Mouse (Mus musculus): ENCODE data around the gene Tbc1d8.

DNA sequence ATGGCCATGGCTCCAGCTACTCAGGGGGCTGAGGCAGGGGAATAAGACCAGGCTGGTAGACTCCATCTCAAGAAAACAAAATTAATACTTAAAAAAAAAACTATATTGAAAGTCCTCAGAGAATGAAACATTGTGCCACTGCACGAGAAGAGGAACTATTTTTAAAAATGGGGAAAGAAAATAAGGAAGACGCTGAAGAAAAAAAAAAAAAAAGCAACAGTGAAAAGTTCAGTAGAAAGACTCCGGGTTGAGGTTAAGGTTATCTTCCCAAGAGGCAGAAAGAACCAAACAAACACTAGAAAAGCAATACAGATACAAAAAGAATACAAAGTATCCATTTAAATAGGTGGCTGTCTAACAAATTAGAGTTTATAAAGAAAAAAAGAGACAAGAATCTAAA is 15.1 kb upstream of the Tbc1d8 start:
- TF ChIP-seq POLR2AphosphoS2 (IDR thresholded peaks at IDR 0.05; ENCODE audit: insufficient read length, low read depth), result no peak
- TF ChIP-seq USF1 (IDR thresholded peaks at IDR 0.05; ENCODE audit: low read depth), result no peak
- no peak for TF ChIP-seq TCF12 (IDR thresholded peaks at IDR 0.05; ENCODE audit: insufficient read depth, poor library complexity, severe bottlenecking)
- no peak for TF ChIP-seq POLR2A (IDR thresholded peaks at IDR 0.05; ENCODE audit: insufficient read length, low read depth)
- TF ChIP-seq MAX (IDR thresholded peaks at IDR 0.05; ENCODE audit: low read depth), result no peak
- TF ChIP-seq CEBPB (IDR thresholded peaks at IDR 0.05; ENCODE audit: insufficient read depth, poor library complexity, severe bottlenecking), result no peak
- TF ChIP-seq TCF3 (IDR thresholded peaks at IDR 0.05; ENCODE audit: insufficient read length, low read depth), result no peak
- no peak for TF ChIP-seq REST (IDR thresholded peaks at IDR 0.05; ENCODE audit: insufficient read depth, insufficient read length)
- no peak for TF ChIP-seq MYOD1 (IDR thresholded peaks at IDR 0.05; ENCODE audit: control insufficient read depth in 1 of 3, insufficient read length in 2 of 3, low read depth in 2 of 3)
- no peak for TF ChIP-seq E2F4 (IDR thresholded peaks at IDR 0.05; ENCODE audit: insufficient read depth)

Measured in myocyte (in vitro differentiated cells).